Mouse (Mus musculus): ENCODE measurements around the gene Cwh43.

- no peak for TF ChIP-seq CTCF (IDR thresholded peaks at IDR 0.05; ENCODE audit: insufficient read depth, low read length)
- no peak for TF ChIP-seq POLR2A (IDR thresholded peaks at IDR 0.05; ENCODE audit: borderline replicate concordance, extremely low read depth, low read depth, low read length)
Measured at GRCm38 (mm10) chr5:73402911-73403310, 3.0 kb upstream of the Cwh43 start.
